Mouse (Mus musculus) ES-Bruce4 (cell line): ENCODE data around the gene Nrg4. TPM values are rescaled to one million over a fixed set of nuclear protein-coding genes. Genes with fewer than 3 reads are reported as not detected.

Experiments used
- H3K27ac ChIP-seq: 2 replicates; pipeline ENCODE4 v1.5.1; 2012; ENCODE audit warnings: low read length, inconsistent platforms; ENCODE audit not compliant: insufficient read depth
- H3K27me3 ChIP-seq: 2 replicates; pipeline ENCODE4 v1.6.1; 2012; ENCODE audit warnings: mild to moderate bottlenecking, low read length, inconsistent platforms; ENCODE audit not compliant: control insufficient read depth, poor library complexity, insufficient read depth, severe bottlenecking
- H3K36me3 ChIP-seq: 2 replicates; pipeline ENCODE4 v1.6.1; 2012; ENCODE audit warnings: inconsistent platforms, mild to moderate bottlenecking, low read length, moderate library complexity; ENCODE audit not compliant: control insufficient read depth, poor library complexity, insufficient read depth, severe bottlenecking
- H3K4me1 ChIP-seq: one replicate; pipeline ENCODE4 v1.8.1; 2011; ENCODE audit warnings: low read length; ENCODE audit not compliant: control insufficient read depth, insufficient read depth
- H3K4me3 ChIP-seq: 2 replicates; pipeline ENCODE4 v1.5.1; 2011; ENCODE audit warnings: low read depth, mild to moderate bottlenecking, low read length
- H3K9ac ChIP-seq: 2 replicates; pipeline ENCODE4 v1.6.1; 2012; ENCODE audit warnings: low read depth, mild to moderate bottlenecking, inconsistent platforms; ENCODE audit not compliant: poor library complexity, severe bottlenecking
- H3K9me3 ChIP-seq: replicated peaks from 2 replicates; pipeline ENCODE4 v1.6.1; 2012; ENCODE audit warnings: mild to moderate bottlenecking, low read length, inconsistent platforms; ENCODE audit not compliant: control insufficient read depth, poor library complexity, insufficient read depth, severe bottlenecking
- CTCF ChIP-seq: IDR thresholded peaks from one replicate; pipeline ENCODE4 v1.8.1; 2011; ENCODE audit warnings: low read depth, low read length
- EP300 ChIP-seq: IDR thresholded peaks from 2 replicates; pipeline ENCODE4 v1.6.1; 2011; ENCODE audit warnings: low read depth, low read length; ENCODE audit not compliant: insufficient read depth
- POLR2A ChIP-seq: IDR thresholded peaks from one replicate; pipeline ENCODE4 v1.8.1; 2011; ENCODE audit warnings: low read length; ENCODE audit not compliant: insufficient read depth
- polyA plus RNA-seq: library from polyadenylated mRNA; stranded (reverse); fragments of >200 nt; gene quantifications from 2 replicates; pipeline ENCODE4 v1.2.4, GENCODE M21; 2011; ENCODE audit warnings: low read depth; ENCODE audit not compliant: missing spikeins, insufficient read depth, insufficient read length

Nrg4 gene
- polyA plus RNA-seq, 1 experiment: 2.8 TPM

DNA sequence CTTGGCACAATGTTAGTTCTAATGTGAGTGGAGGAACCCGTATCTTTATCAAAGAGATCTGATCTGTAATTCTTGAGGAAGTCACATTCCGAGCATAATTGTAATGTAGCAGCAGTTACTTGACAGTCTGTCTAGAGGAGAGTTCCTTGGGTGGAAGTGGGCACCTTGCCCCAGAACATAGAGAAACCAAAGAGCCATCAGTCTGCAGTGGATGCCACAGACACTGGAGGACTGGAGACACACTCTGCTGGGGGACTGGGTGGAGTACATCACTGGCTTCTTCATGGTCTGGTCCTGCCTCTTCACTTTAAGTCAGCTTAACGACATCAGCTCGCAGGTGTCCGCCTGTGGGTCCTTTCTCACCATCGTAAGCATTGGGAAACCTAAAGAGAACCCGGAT is 17.5 kb upstream of the Nrg4 start:
- Histone ChIP-seq H3K9ac (no peak overlapping the region), H3K4me3 (no peak overlapping the region), H3K27ac (no peak overlapping the region), H3K27me3 (no peaks in the 10 kb centered on the region), H3K36me3 (no peaks in the 10 kb centered on the region), H3K4me1 (no peaks in the 10 kb centered on the region), H3K9me3 (no peaks in the 10 kb centered on the region)
- no peak for TF ChIP-seq CTCF
- TF ChIP-seq POLR2A: no peak
- TF ChIP-seq EP300: no peak

DNA sequence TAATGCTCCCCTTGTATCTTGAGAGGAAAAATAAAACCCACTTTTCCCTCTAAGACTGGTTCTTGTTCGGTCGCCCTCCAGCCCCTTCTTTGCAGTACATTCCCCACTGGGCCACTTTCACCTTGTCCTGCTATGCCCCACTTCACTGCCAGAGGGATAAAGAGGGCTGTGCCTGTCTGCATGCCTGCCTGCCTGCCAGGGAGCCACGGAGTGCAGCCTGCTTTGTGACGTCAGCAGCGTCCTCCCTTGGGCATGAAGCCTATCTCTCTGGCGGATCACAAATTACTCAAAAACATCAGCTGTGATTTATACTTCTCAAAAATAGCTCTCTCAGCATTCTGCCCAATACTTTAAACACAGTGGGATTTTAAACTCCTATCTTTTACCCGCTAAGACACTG is 6.3 kb upstream of the Nrg4 start:
- H3K27me3 ChIP-seq: no peaks in the 10 kb centered on the region
- H3K4me1 ChIP-seq: no peaks in the 10 kb centered on the region
- no peak for TF ChIP-seq POLR2A
- no peak for TF ChIP-seq CTCF
- TF ChIP-seq EP300: no peak
- H3K9me3 ChIP-seq: no peaks in the 10 kb centered on the region
- no peak overlapping the region for H3K9ac ChIP-seq
- H3K4me3 ChIP-seq: no peak overlapping the region
- no peak overlapping the region for H3K27ac ChIP-seq
- H3K36me3 ChIP-seq: no peaks in the 10 kb centered on the region

DNA sequence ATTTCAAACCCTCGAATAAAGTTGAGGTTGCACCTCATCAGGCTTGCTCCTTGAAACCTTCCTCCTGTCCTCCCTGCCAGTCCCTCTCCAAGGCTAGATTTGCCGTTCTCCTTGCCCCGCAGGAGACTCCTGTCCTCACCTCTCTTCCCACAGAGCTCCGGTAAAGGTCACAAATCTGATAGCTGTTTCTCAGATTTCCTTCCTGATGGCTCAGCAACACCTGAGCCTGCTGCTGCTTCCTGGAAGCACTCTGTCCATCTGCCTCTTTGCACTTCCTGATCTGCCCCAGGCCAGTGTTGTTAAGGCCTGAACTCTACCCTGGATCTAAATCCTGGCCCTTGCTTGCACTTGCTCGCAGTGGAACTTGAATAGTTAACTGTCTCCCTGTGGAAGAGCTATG is 5.8 kb upstream of the Nrg4 start:
- Histone ChIP-seq H3K4me1 (no peaks in the 10 kb centered on the region), H3K9ac (no peak overlapping the region), H3K9me3 (no peaks in the 10 kb centered on the region), H3K27me3 (no peaks in the 10 kb centered on the region), H3K27ac (no peak overlapping the region), H3K4me3 (no peak overlapping the region), H3K36me3 (no peaks in the 10 kb centered on the region)
- no peak for TF ChIP-seq EP300
- no peak for TF ChIP-seq CTCF
- no peak for TF ChIP-seq POLR2A

DNA sequence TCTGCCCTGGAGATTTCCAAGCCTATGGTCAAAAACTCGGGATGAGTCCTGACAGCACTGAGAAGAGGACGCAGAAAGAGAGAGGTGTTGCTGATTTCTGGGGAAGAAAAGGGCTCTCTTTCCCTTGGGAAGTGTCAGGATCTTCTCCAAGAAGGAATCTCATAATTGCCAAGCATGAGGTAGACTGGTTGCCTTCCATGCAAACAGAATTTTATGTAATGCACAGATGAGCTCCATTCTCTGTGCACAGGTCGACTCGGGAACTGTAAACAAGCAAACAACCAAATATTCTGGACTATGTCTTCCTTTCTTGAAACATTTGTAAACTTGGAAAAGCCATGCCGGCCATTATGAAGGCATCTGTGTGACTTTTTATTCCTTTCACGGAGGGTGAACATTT is 2.8 kb upstream of the Nrg4 start:
- Histone ChIP-seq H3K27me3 (peaks cover 3% of the 10 kb centered on the region; the same call in 1 of the 2 replicates), H3K9ac (no peak overlapping the region), H3K36me3 (no peaks in the 10 kb centered on the region), H3K4me3 (no peak overlapping the region), H3K27ac (no peak overlapping the region), H3K9me3 (no peaks in the 10 kb centered on the region), H3K4me1 (no peaks in the 10 kb centered on the region)
- no peak for TF ChIP-seq CTCF
- TF ChIP-seq POLR2A: no peak
- no peak for TF ChIP-seq EP300

DNA sequence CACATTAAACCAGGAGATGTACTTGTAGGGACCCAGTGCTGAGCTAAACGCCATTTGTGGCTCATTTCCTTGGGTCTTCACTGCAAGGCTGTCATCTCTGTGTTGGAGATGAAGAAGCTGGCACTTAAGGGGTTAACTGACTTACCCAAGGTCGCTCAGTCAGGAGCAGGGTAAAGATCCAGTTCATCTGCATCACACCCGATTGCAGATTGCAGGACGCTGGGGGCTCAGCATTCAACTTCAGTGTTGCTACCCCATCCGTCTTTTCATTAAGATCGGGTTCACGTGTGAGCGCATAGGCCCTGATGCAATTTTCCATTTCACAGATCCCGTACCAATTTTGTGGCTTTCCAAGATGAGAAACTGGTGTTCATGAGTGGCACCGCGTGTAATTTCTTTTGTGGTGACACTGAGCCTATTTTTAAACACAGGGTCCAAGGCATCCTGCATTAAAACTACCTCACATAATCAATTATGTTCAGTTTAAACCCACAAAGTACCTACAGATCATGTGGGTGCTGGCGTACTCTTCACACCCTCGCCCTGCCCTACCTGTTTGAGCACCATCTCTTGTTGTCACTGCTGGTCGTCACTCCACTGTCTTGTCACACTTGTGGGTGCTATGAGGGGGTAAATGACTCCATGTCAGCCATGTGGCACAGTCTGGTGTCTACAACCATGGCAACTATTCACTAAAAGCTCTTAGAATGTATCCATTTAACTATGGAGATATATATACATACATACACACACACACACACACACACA is 1.7 kb upstream of the Nrg4 start:
- no peak for TF ChIP-seq CTCF
- no peak for TF ChIP-seq EP300
- TF ChIP-seq POLR2A: no peak
- Histone ChIP-seq H3K4me1 (no peaks in the 10 kb centered on the region), H3K9ac (no peak overlapping the region), H3K27ac (no peak overlapping the region), H3K9me3 (no peaks in the 10 kb centered on the region), H3K27me3 (peaks cover 4% of the 10 kb centered on the region; the same call in 1 of the 2 replicates), H3K36me3 (no peaks in the 10 kb centered on the region), H3K4me3 (no peak overlapping the region)

DNA sequence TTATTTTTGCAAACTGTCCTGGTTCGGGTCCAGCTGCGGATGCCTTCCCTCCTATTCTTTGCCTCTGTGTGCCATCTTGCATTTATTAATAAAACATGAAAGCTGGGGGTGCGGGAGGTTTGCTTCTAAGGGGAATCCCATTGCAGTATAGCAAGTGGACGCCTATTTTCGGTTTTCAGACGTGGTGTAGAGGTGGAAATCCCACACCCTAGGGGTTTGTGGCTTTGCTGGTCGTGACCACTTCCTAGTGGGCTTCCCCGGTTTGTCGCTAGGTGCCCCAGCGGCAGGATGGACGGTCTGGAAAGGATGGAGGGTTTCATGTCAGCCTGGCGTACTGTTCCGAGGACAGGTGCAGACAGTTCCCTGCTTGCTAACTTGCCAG is 581 bp upstream of the Nrg4 start:
- Histone ChIP-seq H3K27ac (no peak overlapping the region), H3K27me3 (peaks cover 4% of the 10 kb centered on the region; the same call in 1 of the 2 replicates)

More for the DNA sequence above, 581 bp upstream of the Nrg4 start:
- Histone ChIP-seq H3K4me3 (peak overlapping the region; percentile 66), H3K36me3 (no peaks in the 10 kb centered on the region), H3K4me1 (no peaks in the 10 kb centered on the region), H3K9ac (peak overlapping the region; percentile 80), H3K9me3 (no peaks in the 10 kb centered on the region)
- TF ChIP-seq CTCF (no peak), POLR2A (no peak), EP300 (no peak)
